Mouse (Mus musculus): ENCODE data around the gene Chst11. TPM values are rescaled to one million over a fixed set of nuclear protein-coding genes. Genes with fewer than 3 reads are reported as not detected.
"Not testable (repeated sequence)": the region's sequence is repeated elsewhere in the genome, so short reads cannot be mapped to it uniquely, and the experiment has no call there.

Chst11 gene
- polyA plus RNA-seq, 1 experiment from 2014 or later, result 2.1 TPM

GRCm38 (mm10) chr10:83106152-83106746, 121.0 kb downstream of the Chst11 start:
- no peak for DNase-seq (ENCODE audit: low spot score)

- DNase-seq (ENCODE audit: low spot score), result peak; percentile 38
Measured at GRCm38 (mm10) chr10:83107385-83107784, 122.1 kb downstream of the Chst11 start.

GRCm38 (mm10) chr10:83107921-83108738, 122.8 kb downstream of the Chst11 start:
- no peak for DNase-seq (ENCODE audit: low spot score)

GRCm38 (mm10) chr10:83108946-83109345, 123.6 kb downstream of the Chst11 start:
- peak; percentile 61 for DNase-seq (ENCODE audit: low spot score)

- DNase-seq (ENCODE audit: low spot score), result no peak
Measured at GRCm38 (mm10) chr10:83111046-83111445, 125.7 kb downstream of the Chst11 start.

GRCm38 (mm10) chr10:83112345-83112744, 127.0 kb downstream of the Chst11 start:
- no peak for DNase-seq (ENCODE audit: low spot score)

- no peak for DNase-seq (ENCODE audit: low spot score)
Measured at GRCm38 (mm10) chr10:83114564-83114963, 129.3 kb downstream of the Chst11 start.

- peak; percentile 36 for DNase-seq (ENCODE audit: low spot score)
Measured at GRCm38 (mm10) chr10:83116889-83117288, 131.6 kb downstream of the Chst11 start.

GRCm38 (mm10) chr10:83117851-83118250, 132.6 kb downstream of the Chst11 start:
- DNase-seq (ENCODE audit: low spot score), result peak; percentile 56

- DNase-seq (ENCODE audit: low spot score), result no peak
Measured at GRCm38 (mm10) chr10:83118613-83119012, 133.3 kb downstream of the Chst11 start.

- DNase-seq (ENCODE audit: low spot score), result no peak
Measured at GRCm38 (mm10) chr10:83119016-83119415, 133.7 kb downstream of the Chst11 start.

- DNase-seq (ENCODE audit: low spot score), result not testable (repeated sequence)
Measured at GRCm38 (mm10) chr10:83119461-83119860, 134.2 kb downstream of the Chst11 start.

GRCm38 (mm10) chr10:83119909-83120308, 134.6 kb downstream of the Chst11 start:
- DNase-seq (ENCODE audit: low spot score), result no peak

- no peak for DNase-seq (ENCODE audit: low spot score)
Measured at GRCm38 (mm10) chr10:83120938-83121337, 135.6 kb downstream of the Chst11 start.

GRCm38 (mm10) chr10:83124560-83124959, 139.3 kb downstream of the Chst11 start:
- DNase-seq (ENCODE audit: low spot score), result no peak

- DNase-seq (ENCODE audit: low spot score), result peak; percentile 38
Measured at GRCm38 (mm10) chr10:83126447-83126846, 141.1 kb downstream of the Chst11 start.

GRCm38 (mm10) chr10:83128435-83128834, 143.1 kb downstream of the Chst11 start:
- DNase-seq (ENCODE audit: low spot score), result no peak

GRCm38 (mm10) chr10:83129624-83130218, 144.4 kb downstream of the Chst11 start:
- DNase-seq (ENCODE audit: low spot score), result peak; percentile 54

- DNase-seq (ENCODE audit: low spot score), result no peak
Measured at GRCm38 (mm10) chr10:83130611-83131010, 145.3 kb downstream of the Chst11 start.

GRCm38 (mm10) chr10:83131884-83132283, 146.6 kb downstream of the Chst11 start:
- DNase-seq (ENCODE audit: low spot score), result no peak

GRCm38 (mm10) chr10:83133866-83134570, 148.7 kb downstream of the Chst11 start:
- DNase-seq (ENCODE audit: low spot score), result no peak

GRCm38 (mm10) chr10:83134896-83135295, 149.6 kb downstream of the Chst11 start:
- DNase-seq (ENCODE audit: low spot score), result no peak
